Mouse (Mus musculus) C2C12 (cell line): Measurements from ENCODE around the gene Mecp2.

Experiments used
- CEBPB ChIP-seq: IDR thresholded peaks from one replicate; pipeline ENCODE4 v1.6.1; 2011; ENCODE audit warnings: low read depth, mild to moderate bottlenecking, control low read depth, moderate library complexity
- CTCF ChIP-seq: IDR thresholded peaks from one replicate; pipeline ENCODE4 v1.5.1; 2011; ENCODE audit not compliant: control insufficient read depth, insufficient read depth, insufficient read length
- FOSL1 ChIP-seq: IDR thresholded peaks from one replicate; pipeline ENCODE4 v1.8.0; 2011; ENCODE audit warnings: mild to moderate bottlenecking, low read length; ENCODE audit not compliant: poor library complexity, insufficient read depth, severe bottlenecking
- MAX ChIP-seq: IDR thresholded peaks from one replicate; pipeline ENCODE4 v1.6.1; 2011; ENCODE audit warnings: mild to moderate bottlenecking, control low read depth
- MYOD1 ChIP-seq: IDR thresholded peaks from one replicate; pipeline ENCODE4 v1.6.1; 2011; ENCODE audit warnings: low read depth; ENCODE audit not compliant: control insufficient read depth, insufficient read length
- MYOG ChIP-seq: IDR thresholded peaks from one replicate; pipeline ENCODE4 v1.6.1; 2011; ENCODE audit not compliant: control insufficient read depth, insufficient read length; ENCODE audit errors: extremely low read depth
- USF1 ChIP-seq: IDR thresholded peaks from one replicate; pipeline ENCODE4 v1.6.1; 2011; ENCODE audit warnings: low read depth, mild to moderate bottlenecking, control low read depth, moderate library complexity

GRCm38 (mm10) chrX:74070794-74071193 is 64.4 kb downstream of the Mecp2 start:
- no peak for TF ChIP-seq CTCF
- TF ChIP-seq USF1: no peak
- TF ChIP-seq MAX: no peak
- TF ChIP-seq MYOG: no peak
- TF ChIP-seq CEBPB: no peak
- TF ChIP-seq MYOD1: no peak
- TF ChIP-seq FOSL1: no peak
